Mouse (Mus musculus) layer of hippocampus, adult 11-12 months (tissue): ENCODE results near the gene Eno2.
A peak's percentile ranks its signal among the peaks of the same experiment; 100 is the strongest.

Source experiments
- DNase-seq: peaks from one replicate; pipeline ENCODE4 v3.0.0; 2022; ENCODE audit warnings: low spot score

Eno2 gene

GRCm38 (mm10) chr6:124739231-124739796, 30.2 kb downstream of the Eno2 start:
- DNase-seq: no peak

GRCm38 (mm10) chr6:124738511-124739023, 30.9 kb downstream of the Eno2 start, which contains the start of gene Ptpn6:
Gene Ptpn6, minus strand, starts transcription at chr6:124738714.
- peak; percentile 43 for DNase-seq

- no peak for DNase-seq
Measured at GRCm38 (mm10) chr6:124737040-124737439, 32.4 kb downstream of the Eno2 start.

DNA sequence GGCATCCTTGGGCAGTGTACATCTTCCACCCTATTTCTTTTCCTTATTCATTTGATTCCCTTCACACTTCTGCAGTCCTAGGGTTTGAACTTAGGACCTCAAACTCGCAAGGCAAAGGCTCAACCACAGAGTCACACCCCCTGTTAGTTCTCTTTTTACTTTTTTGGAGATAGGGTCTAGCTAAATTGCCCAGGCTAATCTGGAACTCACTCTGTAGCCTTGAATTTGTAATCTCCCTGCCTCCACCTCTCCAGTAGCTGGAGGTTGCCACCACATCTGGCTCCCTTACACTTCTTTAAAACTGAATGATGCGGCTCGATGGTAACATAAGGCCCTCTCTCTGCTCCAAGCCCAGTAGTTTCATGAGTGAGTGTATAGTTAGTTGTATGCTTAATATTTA, 35.1 kb downstream of the Eno2 start:
- DNase-seq: no peak

- DNase-seq: peak; percentile 62
Measured at GRCm38 (mm10) chr6:124732476-124733370, 36.8 kb downstream of the Eno2 start.

DNA sequence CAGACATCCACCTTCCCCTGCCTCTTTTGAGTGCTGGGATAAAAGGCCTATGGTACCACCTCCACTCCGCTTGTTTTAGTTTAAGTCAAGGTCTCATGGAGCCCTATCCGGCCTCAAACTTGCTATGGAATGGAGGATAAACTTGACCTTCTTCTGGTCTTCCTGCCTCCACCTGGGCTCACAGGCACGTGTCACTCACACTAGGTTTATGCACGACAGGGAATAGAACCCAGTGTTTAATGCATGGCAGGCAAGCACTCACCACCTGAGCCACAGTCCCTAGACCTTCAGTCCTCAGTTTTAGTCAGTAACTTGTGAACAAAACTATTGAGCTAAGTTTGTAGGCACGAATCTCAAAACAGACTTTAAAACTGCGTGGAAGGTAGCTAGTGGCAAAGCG, 38.4 kb downstream of the Eno2 start:
- no peak for DNase-seq

- no peak for DNase-seq
Measured at GRCm38 (mm10) chr6:124729850-124730705, 39.4 kb downstream of the Eno2 start.

DNA sequence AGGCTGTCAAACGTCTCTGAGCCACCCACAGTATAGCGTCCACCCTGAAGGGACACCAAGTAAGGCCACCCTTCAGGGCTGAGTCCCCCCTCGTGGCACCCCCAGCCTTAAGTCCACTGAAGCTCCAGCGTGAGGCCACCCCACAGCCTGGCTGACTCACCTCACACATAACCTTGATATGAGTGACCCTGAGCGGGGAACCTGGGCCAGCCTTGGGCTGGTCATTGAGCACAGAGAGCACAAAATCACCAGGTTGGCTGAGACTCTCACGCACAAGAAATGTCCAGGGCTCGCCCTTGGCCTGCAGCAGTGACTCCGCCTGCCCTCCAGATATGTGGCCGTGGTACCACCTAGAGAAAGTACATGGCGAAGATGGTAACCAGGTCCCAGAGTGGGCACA, 40.9 kb downstream of the Eno2 start:
- no peak for DNase-seq

DNA sequence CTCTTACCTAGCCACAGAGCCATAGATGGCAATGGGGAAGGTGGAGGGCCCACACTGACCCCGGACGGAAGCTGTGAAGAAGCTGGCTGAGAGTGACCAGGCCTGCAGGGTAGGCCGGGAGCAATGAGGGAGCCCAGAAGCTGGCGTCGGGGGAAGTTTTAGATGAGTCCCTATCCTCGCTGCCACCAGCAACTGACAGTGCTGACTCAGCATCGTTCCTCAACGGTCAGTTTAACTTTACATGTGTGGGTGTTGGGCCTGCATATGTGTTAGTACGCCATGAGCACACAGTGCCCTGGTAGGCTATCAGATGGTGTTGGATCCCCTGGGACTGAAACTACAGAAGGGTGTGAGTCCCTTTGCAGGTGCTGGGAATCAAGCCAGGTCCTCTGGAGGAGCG, 45.0 kb downstream of the Eno2 start:
- DNase-seq: no peak

GRCm38 (mm10) chr6:124723541-124723940, 45.9 kb downstream of the Eno2 start:
- no peak for DNase-seq

GRCm38 (mm10) chr6:124722876-124723473, 46.5 kb downstream of the Eno2 start:
- DNase-seq: no peak

DNA sequence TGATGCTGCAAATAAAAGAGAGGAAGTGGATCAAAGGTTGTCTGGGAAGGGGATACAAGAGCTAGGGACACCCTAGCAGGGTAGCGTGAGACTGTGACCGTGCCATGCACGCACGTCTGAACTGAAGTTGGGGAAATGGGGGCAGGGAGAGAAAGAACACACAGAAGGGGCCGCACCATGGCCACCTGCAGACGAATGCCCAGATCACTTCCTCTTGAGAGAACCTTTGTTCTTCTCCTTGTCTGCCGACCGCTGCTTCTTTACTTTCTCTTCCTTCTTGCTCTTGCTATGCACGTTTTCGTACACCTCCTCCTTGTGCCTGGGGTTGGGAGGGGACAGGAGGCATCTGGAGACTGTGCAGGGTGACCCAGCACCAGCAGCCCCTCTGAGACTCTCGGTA, 48.6 kb downstream of the Eno2 start:
- DNase-seq: no peak

GRCm38 (mm10) chr6:124719354-124719978, 50.0 kb downstream of the Eno2 start:
- no peak for DNase-seq

DNA sequence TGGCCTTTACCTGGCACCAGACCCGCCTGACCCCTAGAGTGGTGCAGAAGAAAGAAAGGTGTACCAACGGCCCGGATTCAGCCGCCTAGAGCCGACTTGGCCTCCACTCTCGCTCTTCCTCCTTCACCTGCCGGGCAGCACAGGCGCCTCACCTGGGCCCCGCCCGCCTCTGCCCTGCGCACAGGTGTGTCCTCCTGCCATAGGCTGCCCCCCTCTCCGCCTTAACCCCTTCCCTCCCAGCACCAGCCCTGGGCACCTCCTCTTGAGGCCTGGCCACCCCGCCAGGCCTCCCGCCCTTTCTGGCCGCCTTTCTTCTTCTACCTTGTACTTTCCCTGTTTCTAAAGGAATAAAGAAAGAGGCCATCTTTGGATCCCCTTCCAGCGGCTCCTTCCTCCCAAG, 50.8 kb downstream of the Eno2 start:
- no peak for DNase-seq

- DNase-seq: no peak
Measured at GRCm38 (mm10) chr6:124717968-124718367, 51.5 kb downstream of the Eno2 start.

DNA sequence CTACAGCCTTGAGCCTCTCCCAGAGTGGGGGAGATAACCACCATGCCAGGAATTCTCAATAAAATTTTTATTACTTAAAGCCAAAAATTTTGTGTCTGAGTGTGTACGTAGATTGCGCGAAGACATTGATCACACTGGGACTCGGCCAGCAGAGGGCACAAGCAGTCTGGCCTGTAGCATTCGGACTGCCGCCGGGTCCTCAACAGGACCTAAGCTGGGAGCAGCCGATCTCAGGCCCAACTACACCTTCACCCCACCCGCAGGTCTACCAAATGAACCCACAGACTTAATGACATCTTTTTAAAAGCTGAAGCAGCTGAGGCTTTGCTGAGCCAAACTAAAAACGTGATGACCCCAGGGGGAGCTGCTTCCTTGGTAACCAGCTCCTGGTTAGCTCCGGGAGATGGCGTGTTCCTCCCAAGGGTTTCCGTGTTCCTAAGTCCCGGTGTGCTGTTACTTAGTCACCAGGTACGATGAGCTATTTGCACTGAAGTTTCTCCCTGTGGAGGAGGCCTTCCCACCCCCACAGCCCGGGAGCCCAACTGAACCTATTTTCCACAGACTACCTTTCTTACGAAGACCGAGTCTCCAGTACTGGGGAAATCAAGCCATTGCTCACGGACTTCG, 52.5 kb downstream of the Eno2 start:
- peak; percentile 55 for DNase-seq

- no peak for DNase-seq
Measured at GRCm38 (mm10) chr6:124712918-124713317, 56.6 kb downstream of the Eno2 start.

DNA sequence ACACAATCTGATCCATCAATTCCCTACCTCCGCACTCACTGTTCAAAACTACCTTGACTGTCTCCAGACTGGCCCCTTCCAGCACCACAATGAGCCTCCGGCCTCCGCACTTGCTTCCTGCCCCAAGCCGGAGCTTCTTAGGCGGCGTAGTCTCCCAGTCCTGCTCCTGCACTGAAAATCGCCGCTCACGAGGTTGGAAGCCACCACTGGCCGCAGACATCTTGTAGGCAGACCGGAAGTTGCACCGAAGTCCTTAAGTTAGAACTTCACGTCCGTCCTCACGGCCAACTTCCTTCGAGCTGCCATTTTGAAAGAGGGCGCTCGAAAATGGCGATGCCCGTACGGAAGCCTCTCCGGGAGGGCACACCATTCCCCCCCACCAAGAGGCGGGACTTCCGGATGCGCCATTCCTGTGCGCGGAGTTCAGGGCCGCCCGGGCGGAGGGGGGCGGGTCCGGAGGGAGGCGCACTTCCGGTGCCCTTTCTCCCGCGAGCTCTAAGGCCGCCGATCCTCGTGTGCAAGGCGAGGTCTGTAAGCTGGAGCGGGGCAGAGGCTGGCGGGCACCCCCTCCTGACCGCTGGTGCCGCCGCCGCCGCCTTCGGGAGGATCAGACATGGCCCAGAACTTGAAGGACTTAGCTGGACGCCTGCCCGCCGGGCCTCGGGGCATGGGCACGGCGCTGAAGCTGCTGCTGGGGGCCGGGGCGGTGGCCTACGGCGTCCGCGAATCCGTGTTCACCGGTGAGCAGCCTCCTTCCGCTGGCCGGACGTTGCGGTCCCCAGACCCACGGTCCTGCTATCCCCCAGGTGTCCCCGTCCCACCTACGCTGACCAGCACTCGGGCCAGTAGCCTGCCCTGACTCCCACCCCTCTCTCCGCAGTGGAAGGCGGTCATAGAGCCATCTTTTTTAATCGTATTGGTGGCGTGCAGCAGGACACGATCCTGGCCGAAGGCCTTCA, 57.4 kb downstream of the Eno2 start, which contains the start of the genes Emg1 and Phb2:
TSS of gene Emg1 (minus strand) at position 355 of the 959 bp plus-strand sequence.
TSS of gene Phb2 (plus strand) at position 513 of the 959 bp plus-strand sequence.
- DNase-seq: peak; percentile 98
